Mouse (Mus musculus) limb, embryonic 14.5 days (tissue): ENCODE measurements at regions not wholly inside any gene's neighbourhood (a gene's known extent, or its start where the extent isn't known, plus 50 kb on each side); places are given as distances from the start of the nearest gene placed in this dataset.

Experiments used
- ATAC-seq: fragments of 200-750 bp; cut with Nextera tagmentation; 2 replicates; pipeline ENCODE4 v1.8.0; 2017; ENCODE audit warnings: low read depth, moderate number of reproducible peaks, moderate TSS enrichment; ENCODE audit not compliant: low FRiP score
- DNase-seq: peaks from one replicate; pipeline ENCODE4 v3.0.0-alpha.2; 2015; ENCODE audit warnings: low spot score
- H3K27ac ChIP-seq: fragments of 300-500 bp; sonication (generic); replicated peaks from 2 replicates; pipeline ENCODE4 v1.5.1; 2014; ENCODE audit warnings: low read depth, mild to moderate bottlenecking, low read length, moderate library complexity, mixed read lengths
- H3K27me3 ChIP-seq: fragments of 300-500 bp; sonication (generic); 2 replicates; pipeline ENCODE4 v1.6.1; 2014; ENCODE audit warnings: low read length, mixed read lengths; ENCODE audit not compliant: control insufficient read depth, insufficient read depth
- H3K36me3 ChIP-seq: fragments of 300-500 bp; sonication (generic); 2 replicates; pipeline ENCODE4 v1.6.1; 2014; ENCODE audit warnings: mild to moderate bottlenecking, low read length, moderate library complexity, mixed read lengths; ENCODE audit not compliant: control insufficient read depth, insufficient read depth
- H3K4me1 ChIP-seq: fragments of 300-500 bp; sonication (generic); 2 replicates; pipeline ENCODE4 v1.6.1; 2014; ENCODE audit warnings: antibody characterized with exemption, low read length, mixed read lengths; ENCODE audit not compliant: control insufficient read depth, insufficient read depth
- H3K4me2 ChIP-seq: fragments of 300-500 bp; sonication (generic); replicated peaks from 2 replicates; pipeline ENCODE4 v1.6.1; 2014; ENCODE audit warnings: low read depth, mild to moderate bottlenecking, low read length, moderate library complexity; ENCODE audit not compliant: severe bottlenecking
- H3K4me3 ChIP-seq: fragments of 300-500 bp; sonication (generic); replicated peaks from 2 replicates; pipeline ENCODE4 v1.5.1; 2014; ENCODE audit warnings: low read length
- H3K9ac ChIP-seq: fragments of 300-500 bp; sonication (generic); 2 replicates; pipeline ENCODE4 v1.6.1; 2014; ENCODE audit warnings: mild to moderate bottlenecking, low read depth, low read length, moderate library complexity; ENCODE audit not compliant: severe bottlenecking
- H3K9me3 ChIP-seq: fragments of 300-500 bp; sonication (generic); 2 replicates; pipeline ENCODE4 v1.6.1; 2016; ENCODE audit warnings: low read length; ENCODE audit not compliant: control insufficient read depth
- POLR2A ChIP-seq: fragments of 200-500 bp; IDR thresholded peaks from 2 replicates; pipeline ENCODE4 v1.8.0; 2012; ENCODE audit warnings: inconsistent platforms, mild to moderate bottlenecking, moderate library complexity, borderline replicate concordance; ENCODE audit not compliant: insufficient read depth, insufficient read length; ENCODE audit errors: extremely low read depth
- WGBS: fragments of 180-500 bp; shearing (Covaris S2); extraction: QIAGEN DNeasy Blood & Tissue Kit; methylation state at CpG from one replicate; pipeline ENCODE4 v1.1.7; 2014; 5-methylcytosine and 5-hydroxymethylcytosine counted together

GRCm38 (mm10) chr1:186515071-186515470 lies 190.7 kb downstream of the Tgfb2 start:
- Histone ChIP-seq H3K9me3 (no peaks in the 10 kb centered on the region), H3K27me3 (no peaks in the 10 kb centered on the region), H3K9ac (no peak overlapping the region), H3K36me3 (no peaks in the 10 kb centered on the region), H3K4me1 (no peaks in the 10 kb centered on the region), H3K4me3 (no peak overlapping the region), H3K4me2 (no peak overlapping the region), H3K27ac (no peak overlapping the region)
- 55% methylated on average over 2 of the region's 2 CpGs for WGBS
- TF ChIP-seq POLR2A, result no peak
- ATAC-seq (no peak), DNase-seq (no peak)

GRCm38 (mm10) chr1:186513861-186514260 lies 191.9 kb downstream of the Tgfb2 start:
- no peak overlapping the region for H3K4me2 ChIP-seq
- ATAC-seq (no peak), DNase-seq (no peak)
- H3K9me3 ChIP-seq, result no peaks in the 10 kb centered on the region
- H3K27ac ChIP-seq, result no peak overlapping the region
- no peak overlapping the region for H3K4me3 ChIP-seq
- H3K27me3 ChIP-seq, result no peaks in the 10 kb centered on the region
- WGBS, result 81% methylated on average over 5 of the region's 5 CpGs
- no peak overlapping the region for H3K9ac ChIP-seq
- H3K36me3 ChIP-seq, result no peaks in the 10 kb centered on the region
- H3K4me1 ChIP-seq, result no peaks in the 10 kb centered on the region
- TF ChIP-seq POLR2A, result no peak

- Histone ChIP-seq H3K4me1 (peaks cover 13% of the 10 kb centered on the region), H3K4me2 (no peak overlapping the region), H3K9ac (no peak overlapping the region), H3K4me3 (no peak overlapping the region), H3K27me3 (no peaks in the 10 kb centered on the region), H3K27ac (no peak overlapping the region), H3K9me3 (no peaks in the 10 kb centered on the region), H3K36me3 (no peaks in the 10 kb centered on the region)
- 42% methylated on average over 2 of the region's 2 CpGs for WGBS
- ATAC-seq (no peak), DNase-seq (no peak)
- TF ChIP-seq POLR2A, result no peak
Observed at GRCm38 (mm10) chr1:186510531-186510930, 195.3 kb downstream of the Tgfb2 start.

- ATAC-seq, result no peak
- no peak for TF ChIP-seq POLR2A
- Histone ChIP-seq H3K4me1 (peaks cover 17% of the 10 kb centered on the region), H3K4me3 (no peak overlapping the region), H3K36me3 (no peaks in the 10 kb centered on the region), H3K27ac (peak overlapping the region; percentile 67), H3K9me3 (no peaks in the 10 kb centered on the region), H3K4me2 (no peak overlapping the region), H3K9ac (no peak overlapping the region), H3K27me3 (no peaks in the 10 kb centered on the region)
- 38% methylated on average over 7 of the region's 7 CpGs for WGBS
- no peak for DNase-seq
Observed at GRCm38 (mm10) chr1:186508358-186508757, 197.4 kb downstream of the Tgfb2 start.

GRCm38 (mm10) chr1:186507956-186508355 lies 197.8 kb downstream of the Tgfb2 start:
- Histone ChIP-seq H3K27me3 (no peaks in the 10 kb centered on the region), H3K27ac (0 out of 2 replicates have a peak overlapping the region, but pooled peaks have one; percentile 46), H3K4me1 (peaks cover 17% of the 10 kb centered on the region), H3K9me3 (no peaks in the 10 kb centered on the region), H3K4me2 (no peak overlapping the region), H3K36me3 (no peaks in the 10 kb centered on the region), H3K4me3 (no peak overlapping the region), H3K9ac (no peak overlapping the region)
- DNase-seq (no peak), ATAC-seq (no peak)
- no peak for TF ChIP-seq POLR2A
- 48% methylated on average over 8 of the region's 8 CpGs for whole genome bisulfite sequencing

- no peak for TF ChIP-seq POLR2A
- Histone ChIP-seq H3K4me1 (peaks cover 23% of the 10 kb centered on the region), H3K4me2 (no peak overlapping the region), H3K27me3 (no peaks in the 10 kb centered on the region), H3K9ac (no peak overlapping the region), H3K27ac (no peak overlapping the region), H3K36me3 (no peaks in the 10 kb centered on the region), H3K9me3 (no peaks in the 10 kb centered on the region), H3K4me3 (no peak overlapping the region)
- no peak for ATAC-seq
- 55% methylated on average over 7 of the region's 7 CpGs for WGBS
- no peak for DNase-seq
Observed at GRCm38 (mm10) chr1:186506517-186506916, 199.3 kb downstream of the Tgfb2 start.
